Mouse (Mus musculus): Measurements from ENCODE around the gene Spon1. TPM values are rescaled to one million over a fixed set of nuclear protein-coding genes. Genes with fewer than 3 reads are reported as not detected.
A peak's percentile ranks its signal among the peaks of the same experiment; 100 is the strongest.

Gene Spon1
- polyA plus RNA-seq, 1 experiment from 2014 or later, result 7.1 TPM

GRCm38 (mm10) chr7:114020057-114020703 is 254.4 kb downstream of the Spon1 start:
- Histone ChIP-seq H3K4me2 (peak overlapping the region; percentile 62), H3K27ac (no peak overlapping the region), H3K4me3 (peak overlapping the region; percentile 36), H3K9ac (no peak overlapping the region), H3K27me3 (peaks cover 15% of the 10 kb centered on the region), H3K36me3 (ENCODE audit: poor library complexity, severe bottlenecking) (no peaks in the 10 kb centered on the region), H3K9me3 (replicated peaks) (no peaks in the 10 kb centered on the region), H3K4me1 (peaks cover 6% of the 10 kb centered on the region; the same call in 1 of the 2 replicates)
- peak; percentile 49 for ATAC-seq
- 3% methylated on average over 11 of the region's 11 CpGs for WGBS

GRCm38 (mm10) chr7:114020704-114021093 is 254.9 kb downstream of the Spon1 start:
- Histone ChIP-seq H3K27me3 (peaks cover 15% of the 10 kb centered on the region), H3K9me3 (replicated peaks) (no peaks in the 10 kb centered on the region), H3K36me3 (ENCODE audit: poor library complexity, severe bottlenecking) (no peaks in the 10 kb centered on the region), H3K9ac (no peak overlapping the region), H3K4me2 (peak overlapping the region; percentile 62), H3K4me3 (peak overlapping the region; percentile 36), H3K4me1 (peaks cover 6% of the 10 kb centered on the region; the same call in 1 of the 2 replicates), H3K27ac (no peak overlapping the region)
- WGBS, result 2% methylated on average over 11 of the region's 11 CpGs
- peak; percentile 83 for ATAC-seq

- WGBS, result 90% methylated on average over 8 of the region's 8 CpGs
- ATAC-seq, result no peak
- H3K4me1 ChIP-seq, result no peaks in the 10 kb centered on the region
- no peaks in the 10 kb centered on the region for H3K36me3 ChIP-seq (ENCODE audit: poor library complexity, severe bottlenecking)
- no peak overlapping the region for H3K4me2 ChIP-seq
- no peak overlapping the region for H3K4me3 ChIP-seq
- no peak overlapping the region for H3K27ac ChIP-seq
- no peak overlapping the region for H3K9ac ChIP-seq
- no peaks in the 10 kb centered on the region for H3K27me3 ChIP-seq
- H3K9me3 ChIP-seq (replicated peaks), result no peaks in the 10 kb centered on the region
Observed at GRCm38 (mm10) chr7:114026923-114027322, 261.1 kb downstream of the Spon1 start.

- Histone ChIP-seq H3K4me2 (no peak overlapping the region), H3K9me3 (replicated peaks) (no peaks in the 10 kb centered on the region), H3K4me3 (no peak overlapping the region), H3K36me3 (ENCODE audit: poor library complexity, severe bottlenecking) (no peaks in the 10 kb centered on the region), H3K27ac (no peak overlapping the region), H3K4me1 (no peaks in the 10 kb centered on the region), H3K9ac (no peak overlapping the region), H3K27me3 (no peaks in the 10 kb centered on the region)
- WGBS, result 91% methylated on average over 3 of the region's 3 CpGs
- ATAC-seq, result no peak
Observed at GRCm38 (mm10) chr7:114027406-114027805, 261.6 kb downstream of the Spon1 start.

- no peaks in the 10 kb centered on the region for H3K9me3 ChIP-seq (replicated peaks)
- no peaks in the 10 kb centered on the region for H3K27me3 ChIP-seq
- ATAC-seq, result no peak
- H3K4me3 ChIP-seq, result no peak overlapping the region
- 89% methylated on average over 5 of the region's 5 CpGs for WGBS
- H3K36me3 ChIP-seq (ENCODE audit: poor library complexity, severe bottlenecking), result no peaks in the 10 kb centered on the region
- no peak overlapping the region for H3K9ac ChIP-seq
- H3K27ac ChIP-seq, result no peak overlapping the region
- H3K4me1 ChIP-seq, result no peaks in the 10 kb centered on the region
- H3K4me2 ChIP-seq, result no peak overlapping the region
Observed at GRCm38 (mm10) chr7:114028828-114029227, 263.0 kb downstream of the Spon1 start.

- Histone ChIP-seq H3K9me3 (replicated peaks) (no peaks in the 10 kb centered on the region), H3K27me3 (no peaks in the 10 kb centered on the region), H3K4me3 (no peak overlapping the region), H3K4me2 (no peak overlapping the region), H3K9ac (no peak overlapping the region), H3K27ac (no peak overlapping the region), H3K4me1 (no peaks in the 10 kb centered on the region), H3K36me3 (ENCODE audit: poor library complexity, severe bottlenecking) (no peaks in the 10 kb centered on the region)
- no peak for ATAC-seq
- 84% methylated on average over 6 of the region's 6 CpGs for WGBS
Observed at GRCm38 (mm10) chr7:114029596-114029995, 263.8 kb downstream of the Spon1 start.

GRCm38 (mm10) chr7:114037237-114037636 is 271.4 kb downstream of the Spon1 start:
- Histone ChIP-seq H3K4me3 (no peak overlapping the region), H3K4me2 (no peak overlapping the region), H3K9ac (no peak overlapping the region), H3K9me3 (replicated peaks) (no peaks in the 10 kb centered on the region), H3K27ac (no peak overlapping the region), H3K4me1 (peaks cover 30% of the 10 kb centered on the region), H3K27me3 (no peaks in the 10 kb centered on the region), H3K36me3 (ENCODE audit: poor library complexity, severe bottlenecking) (0 out of 2 replicates have a peak, but pooled peaks cover 3% of the 10 kb centered on the region)
- 68% methylated on average over 4 of the region's 4 CpGs for WGBS
- peak; percentile 50; the same call in 1 of the 2 replicates for ATAC-seq

GRCm38 (mm10) chr7:114041349-114041748 is 275.6 kb downstream of the Spon1 start:
- Histone ChIP-seq H3K4me1 (peaks cover 26% of the 10 kb centered on the region), H3K27ac (no peak overlapping the region), H3K4me3 (no peak overlapping the region), H3K9me3 (replicated peaks) (no peaks in the 10 kb centered on the region), H3K9ac (no peak overlapping the region), H3K4me2 (no peak overlapping the region), H3K27me3 (no peaks in the 10 kb centered on the region), H3K36me3 (ENCODE audit: poor library complexity, severe bottlenecking) (0 out of 2 replicates have a peak, but pooled peaks cover 3% of the 10 kb centered on the region)
- no peak for ATAC-seq
- 67% methylated on average over 4 of the region's 4 CpGs for WGBS

- H3K9ac ChIP-seq, result no peak overlapping the region
- no peaks in the 10 kb centered on the region for H3K9me3 ChIP-seq (replicated peaks)
- peak; percentile 41 for ATAC-seq
- H3K4me3 ChIP-seq, result no peak overlapping the region
- H3K4me2 ChIP-seq, result no peak overlapping the region
- no peaks in the 10 kb centered on the region for H3K27me3 ChIP-seq
- no peak overlapping the region; the same call in 1 of the 2 replicates for H3K27ac ChIP-seq
- 0 out of 2 replicates have a peak, but pooled peaks cover 3% of the 10 kb centered on the region for H3K36me3 ChIP-seq (ENCODE audit: poor library complexity, severe bottlenecking)
- peaks cover 15% of the 10 kb centered on the region; the same call in 1 of the 2 replicates for H3K4me1 ChIP-seq
- WGBS, result 82% methylated on average over 26 of the region's 26 CpGs
Observed at GRCm38 (mm10) chr7:114042973-114043928, 277.5 kb downstream of the Spon1 start.

GRCm38 (mm10) chr7:114043929-114044549 is 278.2 kb downstream of the Spon1 start:
- ATAC-seq, result no peak
- Histone ChIP-seq H3K27ac (no peak overlapping the region), H3K4me2 (no peak overlapping the region), H3K36me3 (ENCODE audit: poor library complexity, severe bottlenecking) (0 out of 2 replicates have a peak, but pooled peaks cover 3% of the 10 kb centered on the region), H3K9me3 (replicated peaks) (no peaks in the 10 kb centered on the region), H3K4me1 (peaks cover 15% of the 10 kb centered on the region; the same call in 1 of the 2 replicates), H3K27me3 (no peaks in the 10 kb centered on the region), H3K9ac (no peak overlapping the region), H3K4me3 (no peak overlapping the region)
- 85% methylated on average over 6 of the region's 6 CpGs for WGBS

GRCm38 (mm10) chr7:114045814-114046213 is 280.0 kb downstream of the Spon1 start:
- H3K4me1 ChIP-seq, result peaks cover 15% of the 10 kb centered on the region; the same call in 1 of the 2 replicates
- H3K36me3 ChIP-seq (ENCODE audit: poor library complexity, severe bottlenecking), result no peaks in the 10 kb centered on the region
- no peak overlapping the region for H3K9ac ChIP-seq
- H3K27me3 ChIP-seq, result no peaks in the 10 kb centered on the region
- H3K4me2 ChIP-seq, result no peak overlapping the region
- H3K4me3 ChIP-seq, result no peak overlapping the region
- WGBS, result 89% methylated on average over 2 of the region's 2 CpGs
- ATAC-seq, result no peak
- H3K27ac ChIP-seq, result no peak overlapping the region
- H3K9me3 ChIP-seq (replicated peaks), result no peaks in the 10 kb centered on the region

GRCm38 (mm10) chr7:114053720-114054119 is 287.9 kb downstream of the Spon1 start:
- 83% methylated on average over 4 of the region's 4 CpGs for WGBS
- H3K27me3 ChIP-seq, result no peaks in the 10 kb centered on the region

More at GRCm38 (mm10) chr7:114053720-114054119, 287.9 kb downstream of the Spon1 start:
- Histone ChIP-seq H3K36me3 (ENCODE audit: poor library complexity, severe bottlenecking) (no peaks in the 10 kb centered on the region), H3K4me3 (no peak overlapping the region), H3K4me1 (no peaks in the 10 kb centered on the region), H3K4me2 (no peak overlapping the region), H3K9ac (no peak overlapping the region), H3K27ac (no peak overlapping the region), H3K9me3 (replicated peaks) (no peaks in the 10 kb centered on the region)
- ATAC-seq, result no peak
